Mouse (Mus musculus) stomach, embryonic 15.5 days (tissue): Measurements from ENCODE around the gene Pcca. TPM values are rescaled to one million over a fixed set of nuclear protein-coding genes. Genes with fewer than 3 reads are reported as not detected.

ENCODE experiments used
- ATAC-seq: fragments of 200-750 bp; cut with Nextera tagmentation; 2 replicates; pipeline ENCODE4 v1.8.0; 2017; ENCODE audit warnings: low read depth, moderate number of reproducible peaks, moderate TSS enrichment; ENCODE audit not compliant: insufficient read depth, low FRiP score
- H3K27ac ChIP-seq: fragments of 300-500 bp; sonication (generic); 2 replicates; pipeline ENCODE4 v1.5.1; 2015; ENCODE audit warnings: mild to moderate bottlenecking, inconsistent platforms
- H3K27me3 ChIP-seq: fragments of 300-500 bp; sonication (generic); replicated peaks from 2 replicates; pipeline ENCODE4 v1.6.1; 2015; ENCODE audit warnings: inconsistent platforms
- H3K36me3 ChIP-seq: fragments of 300-500 bp; sonication (generic); 2 replicates; pipeline ENCODE4 v1.6.1; 2015; ENCODE audit warnings: inconsistent platforms
- H3K4me1 ChIP-seq: fragments of 300-500 bp; sonication (generic); 2 replicates; pipeline ENCODE4 v1.6.1; 2015; ENCODE audit warnings: inconsistent platforms
- H3K4me2 ChIP-seq: fragments of 300-500 bp; sonication (generic); 2 replicates; pipeline ENCODE4 v1.6.1; 2015; ENCODE audit warnings: mild to moderate bottlenecking, inconsistent platforms
- H3K4me3 ChIP-seq: fragments of 300-500 bp; sonication (generic); replicated peaks from 2 replicates; pipeline ENCODE4 v1.5.1; 2015; ENCODE audit warnings: inconsistent platforms
- H3K9ac ChIP-seq: fragments of 300-500 bp; sonication (generic); 2 replicates; pipeline ENCODE4 v1.6.1; 2015; ENCODE audit warnings: inconsistent platforms
- H3K9me3 ChIP-seq: fragments of 300-500 bp; sonication (generic); 2 replicates; pipeline ENCODE4 v1.6.1; 2016; ENCODE audit warnings: inconsistent platforms
- WGBS: fragments of 180-500 bp; shearing (Covaris S2); methylation state at CpG from one replicate; pipeline ENCODE4 v1.1.7; 2015; 5-methylcytosine and 5-hydroxymethylcytosine counted together
- polyA plus RNA-seq: library from polyadenylated mRNA; unstranded; fragments of >200 nt; fragmentation: Nextera tagmentation; extraction: Ambion mirVana; gene quantifications from 2 replicates; pipeline ENCODE4 v1.2.1, GENCODE M21; 2015

Pcca gene
- polyA plus RNA-seq, 1 experiment from 2014 or later, result 19.2 TPM

GRCm38 (mm10) chr14:122760803-122761202, 226.7 kb downstream of the Pcca start:
- Histone ChIP-seq H3K4me2 (no peak overlapping the region), H3K9me3 (no peaks in the 10 kb centered on the region), H3K36me3 (no peaks in the 10 kb centered on the region), H3K4me1 (no peaks in the 10 kb centered on the region), H3K9ac (no peak overlapping the region), H3K27ac (no peak overlapping the region), H3K4me3 (no peak overlapping the region), H3K27me3 (no peaks in the 10 kb centered on the region)
- no peak for ATAC-seq

- H3K36me3 ChIP-seq, result no peaks in the 10 kb centered on the region
- no peak overlapping the region for H3K9ac ChIP-seq
- H3K27me3 ChIP-seq, result no peaks in the 10 kb centered on the region
- no peak overlapping the region for H3K27ac ChIP-seq
- H3K4me2 ChIP-seq, result no peak overlapping the region
- ATAC-seq, result no peak
- H3K4me1 ChIP-seq, result no peaks in the 10 kb centered on the region
- no peaks in the 10 kb centered on the region for H3K9me3 ChIP-seq
- H3K4me3 ChIP-seq, result no peak overlapping the region
These were observed 228.5 kb downstream of the Pcca start for GRCm38 (mm10) chr14:122762603-122763002.

DNA sequence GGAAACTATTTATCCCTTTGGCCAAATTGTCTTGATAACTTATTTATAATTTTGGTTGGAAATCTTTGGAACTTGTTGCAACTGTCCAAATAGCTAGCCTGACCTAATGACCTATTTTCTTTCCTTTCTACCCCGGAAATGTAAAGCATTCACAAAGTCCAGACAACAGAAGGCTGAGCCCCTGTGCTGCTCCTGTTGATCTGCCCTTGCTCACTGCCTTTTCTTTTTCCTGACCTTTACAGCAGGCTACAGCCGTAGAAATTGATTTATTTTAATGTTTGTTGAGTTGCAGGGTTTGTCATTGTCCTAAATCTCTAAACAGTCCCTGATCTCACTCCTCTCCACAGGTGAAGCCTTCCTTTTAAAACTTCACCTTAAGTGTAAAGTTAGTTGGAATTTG, 231.8 kb downstream of the Pcca start:
- no peak overlapping the region for H3K4me2 ChIP-seq

GRCm38 (mm10) chr14:122766448-122766847, 232.3 kb downstream of the Pcca start:
- ATAC-seq, result no peak
- 82% methylated on average over 5 of the region's 5 CpGs for WGBS
- no peak overlapping the region for H3K4me2 ChIP-seq
- no peaks in the 10 kb centered on the region for H3K4me1 ChIP-seq
- no peak overlapping the region for H3K27ac ChIP-seq
- no peaks in the 10 kb centered on the region for H3K9me3 ChIP-seq
- H3K4me3 ChIP-seq, result no peak overlapping the region
- no peaks in the 10 kb centered on the region for H3K27me3 ChIP-seq
- no peak overlapping the region for H3K9ac ChIP-seq
- no peaks in the 10 kb centered on the region for H3K36me3 ChIP-seq

More for the DNA sequence above, 231.8 kb downstream of the Pcca start:
- Histone ChIP-seq H3K4me3 (no peak overlapping the region), H3K4me1 (no peaks in the 10 kb centered on the region), H3K27ac (no peak overlapping the region), H3K27me3 (no peaks in the 10 kb centered on the region), H3K9me3 (no peaks in the 10 kb centered on the region), H3K9ac (no peak overlapping the region), H3K36me3 (no peaks in the 10 kb centered on the region)
- ATAC-seq, result no peak
- WGBS, result 36% methylated on average over 2 of the region's 2 CpGs

GRCm38 (mm10) chr14:122784701-122785100, 250.6 kb downstream of the Pcca start:
- 74% methylated on average over 4 of the region's 4 CpGs for WGBS
- no peak for ATAC-seq
- no peak overlapping the region for H3K4me3 ChIP-seq
- H3K36me3 ChIP-seq, result no peaks in the 10 kb centered on the region
- no peaks in the 10 kb centered on the region for H3K27me3 ChIP-seq
- H3K4me2 ChIP-seq, result no peak overlapping the region
- H3K27ac ChIP-seq, result no peak overlapping the region
- no peaks in the 10 kb centered on the region for H3K4me1 ChIP-seq
- no peaks in the 10 kb centered on the region for H3K9me3 ChIP-seq
- H3K9ac ChIP-seq, result no peak overlapping the region

DNA sequence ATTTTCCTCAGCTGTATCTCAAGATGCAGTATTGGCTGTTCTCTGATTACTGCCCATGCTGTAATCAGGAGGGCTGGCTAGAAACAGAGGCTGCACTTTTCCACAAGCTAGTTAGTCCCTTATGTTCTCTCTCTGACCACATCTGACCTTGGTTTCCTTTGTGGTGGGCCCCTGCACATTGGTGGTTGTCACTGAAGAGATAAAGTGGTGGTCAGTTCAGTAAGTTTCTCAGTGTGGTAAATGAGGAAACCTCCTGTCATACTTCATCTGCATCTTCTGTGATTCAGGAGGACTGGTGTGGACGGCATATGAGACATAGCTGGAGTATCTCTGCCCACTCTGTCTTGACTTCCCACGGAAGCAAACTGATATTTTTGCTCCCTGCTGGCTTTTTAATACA, 254.1 kb downstream of the Pcca start:
- H3K4me3 ChIP-seq, result no peak overlapping the region
- no peaks in the 10 kb centered on the region for H3K36me3 ChIP-seq
- no peak overlapping the region for H3K27ac ChIP-seq
- no peak overlapping the region for H3K4me2 ChIP-seq
- ATAC-seq, result no peak
- WGBS, result 77% methylated on average over 2 of the region's 2 CpGs
- H3K9ac ChIP-seq, result no peak overlapping the region
- no peaks in the 10 kb centered on the region for H3K4me1 ChIP-seq
- H3K27me3 ChIP-seq, result no peaks in the 10 kb centered on the region
- no peaks in the 10 kb centered on the region for H3K9me3 ChIP-seq

GRCm38 (mm10) chr14:122790111-122790510, 256.0 kb downstream of the Pcca start:
- ATAC-seq, result no peak
- Histone ChIP-seq H3K4me2 (no peak overlapping the region), H3K36me3 (no peaks in the 10 kb centered on the region), H3K9ac (no peak overlapping the region), H3K4me3 (no peak overlapping the region), H3K4me1 (no peaks in the 10 kb centered on the region), H3K27ac (no peak overlapping the region), H3K9me3 (no peaks in the 10 kb centered on the region), H3K27me3 (no peaks in the 10 kb centered on the region)
- 75% methylated on average over 7 of the region's 7 CpGs for WGBS

DNA sequence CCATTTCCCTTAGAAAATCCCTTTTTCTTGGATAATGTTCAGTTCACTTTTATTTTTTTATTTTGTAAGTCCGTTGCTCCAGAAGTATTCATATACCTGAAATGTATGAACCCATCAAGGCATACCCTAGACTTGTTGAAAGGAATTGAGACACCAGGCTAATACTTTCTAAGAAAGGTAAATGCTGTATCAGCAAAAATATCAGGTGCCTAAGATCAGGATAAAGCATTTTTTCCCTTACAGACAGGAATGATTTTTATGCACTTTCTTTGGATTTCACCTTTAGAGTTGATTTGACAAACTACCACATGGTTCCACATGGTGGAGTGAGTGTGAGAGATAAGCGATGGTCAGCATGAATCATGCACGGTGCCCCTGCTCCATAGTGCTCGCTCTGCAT, 259.2 kb downstream of the Pcca start:
- no peak for ATAC-seq
- H3K27me3 ChIP-seq, result no peaks in the 10 kb centered on the region
- H3K27ac ChIP-seq, result no peak overlapping the region
- no peaks in the 10 kb centered on the region for H3K9me3 ChIP-seq
- H3K36me3 ChIP-seq, result no peaks in the 10 kb centered on the region
- no peak overlapping the region for H3K4me2 ChIP-seq
- 75% methylated on average over 4 of the region's 4 CpGs for WGBS
- no peak overlapping the region for H3K4me3 ChIP-seq
- no peak overlapping the region for H3K9ac ChIP-seq
- no peaks in the 10 kb centered on the region for H3K4me1 ChIP-seq

DNA sequence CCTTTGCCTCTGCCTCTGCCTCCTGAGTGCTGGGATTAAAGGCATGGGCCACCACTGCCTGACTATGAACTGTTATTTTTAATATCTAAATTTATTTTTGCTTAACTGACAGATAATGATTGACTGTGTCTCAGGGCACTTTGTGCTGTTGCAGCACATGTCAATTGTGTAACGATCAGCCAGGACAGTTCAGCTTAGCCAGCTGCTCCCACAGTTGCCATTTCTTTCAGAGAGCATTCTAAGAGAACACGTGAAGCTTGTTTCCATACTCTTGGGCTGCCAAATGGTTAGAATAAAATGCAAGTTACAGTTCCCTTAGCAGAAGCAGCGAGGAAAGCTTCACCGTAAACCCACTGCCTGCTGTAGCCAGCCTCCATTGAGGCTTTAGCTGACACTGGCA, 266.2 kb downstream of the Pcca start:
- Histone ChIP-seq H3K4me2 (no peak overlapping the region), H3K27ac (no peak overlapping the region), H3K9ac (no peak overlapping the region), H3K4me3 (no peak overlapping the region), H3K27me3 (no peaks in the 10 kb centered on the region), H3K36me3 (no peaks in the 10 kb centered on the region), H3K4me1 (no peaks in the 10 kb centered on the region), H3K9me3 (no peaks in the 10 kb centered on the region)
- WGBS, result 83% methylated on average over 4 of the region's 4 CpGs
- ATAC-seq, result no peak

- H3K4me1 ChIP-seq, result no peaks in the 10 kb centered on the region
- no peak overlapping the region for H3K4me3 ChIP-seq
- H3K9ac ChIP-seq, result no peak overlapping the region
- H3K27ac ChIP-seq, result no peak overlapping the region
- H3K27me3 ChIP-seq, result no peaks in the 10 kb centered on the region
- no peaks in the 10 kb centered on the region for H3K36me3 ChIP-seq
- H3K9me3 ChIP-seq, result no peaks in the 10 kb centered on the region
- 88% methylated on average over 3 of the region's 3 CpGs for WGBS
- ATAC-seq, result no peak
- no peak overlapping the region for H3K4me2 ChIP-seq
These were observed 286.9 kb downstream of the Pcca start for GRCm38 (mm10) chr14:122821002-122821401.

- no peak overlapping the region for H3K4me3 ChIP-seq
- H3K36me3 ChIP-seq, result no peaks in the 10 kb centered on the region
- ATAC-seq, result no peak
- no peak overlapping the region for H3K4me2 ChIP-seq
- H3K27me3 ChIP-seq, result no peaks in the 10 kb centered on the region
- no peak overlapping the region for H3K9ac ChIP-seq
- no peaks in the 10 kb centered on the region for H3K9me3 ChIP-seq
- 44% methylated on average over 2 of the region's 2 CpGs for WGBS
- no peak overlapping the region for H3K27ac ChIP-seq
- H3K4me1 ChIP-seq, result no peaks in the 10 kb centered on the region
These were observed 289.7 kb downstream of the Pcca start for GRCm38 (mm10) chr14:122823791-122824190.

DNA sequence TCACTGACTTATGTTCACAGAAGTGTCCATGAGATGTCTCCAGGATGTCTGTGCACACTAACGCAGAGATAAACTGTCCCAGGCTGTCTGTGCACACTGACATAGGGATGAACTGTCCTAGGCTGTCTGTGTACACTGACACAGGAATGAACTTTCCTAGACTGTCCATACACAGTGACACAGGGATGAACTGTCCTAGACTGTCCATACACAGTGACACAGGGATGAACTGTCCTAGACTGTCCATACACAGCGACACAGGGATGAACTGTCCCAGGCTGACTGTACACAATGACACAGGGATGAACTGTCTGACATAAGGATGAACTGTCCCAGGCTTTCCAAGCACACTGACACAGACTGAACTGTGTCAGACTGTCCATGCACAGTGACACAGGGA, 291.3 kb downstream of the Pcca start:
- H3K4me2 ChIP-seq, result no peak overlapping the region
- no peak overlapping the region for H3K4me3 ChIP-seq
- H3K4me1 ChIP-seq, result no peaks in the 10 kb centered on the region
- no peaks in the 10 kb centered on the region for H3K9me3 ChIP-seq
- peak; percentile 35; the same call in 1 of the 2 replicates for ATAC-seq
- 89% methylated on average over 2 of the region's 2 CpGs for WGBS
- H3K27me3 ChIP-seq, result no peaks in the 10 kb centered on the region
- no peak overlapping the region for H3K9ac ChIP-seq
- no peak overlapping the region for H3K27ac ChIP-seq
- H3K36me3 ChIP-seq, result no peaks in the 10 kb centered on the region

GRCm38 (mm10) chr14:122830433-122830832, 296.3 kb downstream of the Pcca start:
- H3K36me3 ChIP-seq, result no peaks in the 10 kb centered on the region
- WGBS, result 88% methylated on average over 1 of the region's 1 CpGs
- no peaks in the 10 kb centered on the region for H3K4me1 ChIP-seq
- H3K4me3 ChIP-seq, result no peak overlapping the region
- H3K27ac ChIP-seq, result no peak overlapping the region
- H3K9ac ChIP-seq, result no peak overlapping the region
- H3K9me3 ChIP-seq, result no peaks in the 10 kb centered on the region
- ATAC-seq, result no peak
- H3K4me2 ChIP-seq, result no peak overlapping the region
- H3K27me3 ChIP-seq, result no peaks in the 10 kb centered on the region
